Mouse (Mus musculus): ENCODE data around the gene Zfp831.

DNA sequence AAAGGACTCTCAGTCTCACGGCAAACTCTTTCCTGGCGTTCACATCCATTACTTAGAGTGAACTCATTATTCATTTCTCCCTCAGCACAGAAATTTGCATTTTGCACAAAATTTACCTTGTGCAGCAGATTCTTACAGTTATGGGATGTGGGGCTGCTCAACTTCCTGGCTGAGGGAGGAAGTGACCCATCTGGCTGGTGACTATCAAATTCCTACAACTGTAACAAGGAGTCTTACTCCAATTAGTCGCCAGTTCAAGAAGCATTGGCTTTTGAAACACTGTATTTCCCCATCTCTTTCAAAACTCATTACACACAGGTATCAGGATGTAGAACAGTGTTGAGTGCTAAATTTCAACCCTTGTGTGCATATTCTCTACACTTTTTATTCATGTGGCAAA lies 66.9 kb downstream of the Zfp831 start:
- TF ChIP-seq CTCF (IDR thresholded peaks at IDR 0.05; ENCODE audit: low read depth): no peak
- no peak for TF ChIP-seq EP300 (IDR thresholded peaks at IDR 0.05; ENCODE audit: low read depth)

Data from liver, postnatal 0 days (tissue).